Mouse (Mus musculus): ENCODE data around the gene Timm10. TPM values are rescaled to one million over a fixed set of nuclear protein-coding genes. Genes with fewer than 3 reads are reported as not detected.

Gene Timm10
- polyA plus RNA-seq (2012; rRNA removed): 62.7 and 80.6 TPM in 2 replicates

DNA sequence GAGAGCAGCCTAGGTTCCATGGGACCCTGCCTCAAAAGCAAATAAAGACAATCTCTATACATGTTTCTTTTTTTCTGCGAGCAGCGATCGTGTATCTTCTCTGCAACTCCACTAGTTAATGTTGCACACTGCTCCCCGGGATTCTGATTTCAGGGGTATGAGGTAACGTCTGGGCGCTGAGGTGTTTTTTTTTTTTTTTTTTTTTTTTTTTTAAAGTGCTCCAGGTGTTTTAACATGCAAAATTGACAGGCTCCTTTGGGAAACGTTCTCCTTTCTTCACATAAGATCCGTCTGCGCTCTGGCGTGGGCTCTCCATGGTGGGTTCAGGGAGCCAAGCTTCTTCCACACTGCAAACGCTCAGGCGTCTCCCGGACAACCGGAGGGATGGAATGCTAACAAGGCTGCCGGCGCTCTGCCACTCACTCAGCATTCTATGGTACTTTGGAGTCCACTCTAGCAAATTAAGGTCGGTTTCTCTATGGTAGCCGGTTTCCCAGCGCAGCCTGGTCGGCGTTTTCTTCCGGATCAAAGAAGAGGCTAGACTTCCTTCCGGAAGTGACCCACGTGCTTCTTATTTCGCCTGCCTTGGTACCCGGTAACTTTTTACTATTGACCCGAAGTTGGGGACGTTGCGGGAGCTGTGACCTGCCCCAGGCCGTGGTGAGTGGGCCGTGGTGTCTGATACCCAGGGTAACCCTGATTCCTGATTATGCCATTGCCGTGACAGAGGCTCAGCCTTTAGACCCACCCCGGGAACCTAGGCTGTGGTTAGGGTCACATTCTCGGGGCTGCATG is at the start of gene Timm10:
TSS of gene Timm10 (plus strand) at position 510 of the 795 bp plus-strand sequence.
- DNase-seq (ENCODE audit: low read depth): peak; percentile 99
- TF ChIP-seq POLR2A (IDR thresholded peaks at IDR 0.05; ENCODE audit: borderline replicate concordance, extremely low read depth, insufficient read depth, insufficient read length, poor library complexity, severe bottlenecking) (0 out of 2 replicates have a peak, but pooled peaks have one; percentile 23), CTCF (IDR thresholded peaks at IDR 0.05; ENCODE audit: borderline replicate concordance, extremely low read depth, insufficient read depth, insufficient read length) (no peak)

DNA sequence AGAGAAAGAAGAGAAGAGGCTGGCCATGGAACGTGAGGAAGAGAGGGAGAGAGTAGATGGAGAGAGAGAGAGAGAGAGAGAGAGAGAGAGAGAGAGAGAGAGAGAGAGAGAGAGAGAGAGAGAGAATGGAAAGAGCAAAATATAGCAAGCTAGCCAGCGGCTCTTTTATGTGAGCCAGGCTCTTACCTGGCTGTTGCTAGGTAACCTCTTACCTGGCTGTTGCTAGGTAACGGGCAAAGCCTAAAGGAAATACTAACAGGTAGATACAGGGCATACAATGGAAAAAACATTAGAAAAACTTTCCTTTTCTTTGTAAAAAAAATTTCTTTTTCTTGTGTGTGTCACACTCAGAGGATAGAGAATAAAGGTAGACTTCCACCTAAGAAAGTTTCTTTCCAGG is 49.1 kb upstream of the Timm10 start:
- TF ChIP-seq POLR2A (IDR thresholded peaks at IDR 0.05; ENCODE audit: borderline replicate concordance, extremely low read depth, insufficient read depth, insufficient read length, poor library complexity, severe bottlenecking): no peak
- TF ChIP-seq CTCF (IDR thresholded peaks at IDR 0.05; ENCODE audit: borderline replicate concordance, extremely low read depth, insufficient read depth, insufficient read length): no peak
- DNase-seq (ENCODE audit: low read depth): peak; percentile 50

DNA sequence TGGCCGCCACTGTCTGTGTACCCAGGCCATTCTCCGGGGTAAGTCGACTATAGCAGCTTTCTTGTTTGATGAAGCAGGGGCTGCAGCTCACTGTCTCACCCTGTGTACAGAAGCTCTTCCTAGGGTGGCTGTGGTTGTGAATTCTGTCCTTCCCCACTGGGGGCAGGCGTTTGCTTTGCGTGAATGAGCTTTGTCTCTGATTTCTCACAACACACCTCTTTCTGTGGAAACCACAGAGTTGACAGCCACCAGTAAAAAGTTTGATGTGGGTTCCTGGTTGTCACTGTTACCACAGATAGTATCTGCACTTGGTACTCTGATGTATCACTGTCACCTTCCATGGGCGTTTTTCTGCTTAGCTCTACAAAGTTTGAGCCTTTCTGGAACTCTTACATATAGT is 47.6 kb upstream of the Timm10 start:
- no peak for DNase-seq (ENCODE audit: low read depth)
- no peak for TF ChIP-seq POLR2A (IDR thresholded peaks at IDR 0.05; ENCODE audit: borderline replicate concordance, extremely low read depth, insufficient read depth, insufficient read length, poor library complexity, severe bottlenecking)
- TF ChIP-seq CTCF (IDR thresholded peaks at IDR 0.05; ENCODE audit: borderline replicate concordance, extremely low read depth, insufficient read depth, insufficient read length): peak; percentile 23; the same call in 1 of the 2 replicates

DNA sequence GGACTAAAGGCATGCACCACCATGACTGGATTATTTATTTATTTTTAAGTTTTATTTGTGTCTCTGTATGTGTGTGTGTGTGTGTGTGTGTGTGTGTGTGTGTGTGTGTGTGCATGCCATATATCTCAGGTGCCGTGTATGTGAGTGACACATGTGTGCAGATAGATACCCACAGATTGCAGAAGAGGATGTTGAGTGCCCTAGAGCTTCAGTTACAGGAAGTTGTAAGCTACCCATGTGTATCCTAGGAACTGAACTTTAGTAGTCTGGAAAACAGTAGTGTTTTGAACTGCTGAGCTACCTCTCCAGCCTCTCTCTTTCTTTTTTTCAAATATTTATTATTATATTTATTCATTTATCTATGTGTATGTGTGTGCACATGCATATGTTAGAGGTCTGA is 43.5 kb upstream of the Timm10 start:
- TF ChIP-seq POLR2A (IDR thresholded peaks at IDR 0.05; ENCODE audit: borderline replicate concordance, extremely low read depth, insufficient read depth, insufficient read length, poor library complexity, severe bottlenecking) (no peak), CTCF (IDR thresholded peaks at IDR 0.05; ENCODE audit: borderline replicate concordance, extremely low read depth, insufficient read depth, insufficient read length) (no peak)

DNA sequence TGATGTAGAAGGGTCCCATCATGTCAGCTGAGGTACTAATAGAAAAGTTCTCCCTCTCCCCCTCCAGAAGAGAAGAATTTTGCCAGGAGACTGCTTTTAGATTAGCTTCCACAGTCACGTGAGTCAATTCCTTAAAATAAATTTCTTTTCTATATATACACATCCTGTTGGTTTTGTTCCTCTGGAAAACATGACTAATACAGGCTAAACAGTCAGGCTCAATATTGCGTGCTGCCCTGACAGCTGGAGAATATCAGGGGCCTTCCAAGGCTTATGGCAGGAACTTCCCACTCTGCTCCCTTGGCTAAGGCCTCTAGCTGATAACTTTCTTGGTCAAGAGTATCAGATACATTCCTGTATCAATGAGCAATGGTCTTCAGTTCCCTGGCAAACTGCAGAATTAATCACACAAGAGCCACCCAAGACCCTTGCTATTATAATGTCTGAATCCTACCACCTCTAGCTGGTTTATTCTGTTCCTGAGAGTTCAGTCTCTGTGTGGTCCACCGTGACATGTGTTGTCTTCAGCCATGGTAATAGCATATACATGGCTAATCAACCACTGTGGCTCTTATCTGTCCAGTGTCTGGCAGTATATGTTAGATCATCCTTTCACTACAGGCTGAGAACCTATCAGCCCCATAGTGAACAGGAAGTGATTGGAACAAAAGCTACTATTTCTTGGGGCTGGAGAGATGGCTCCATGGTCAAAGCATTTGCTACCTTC is 42.8 kb upstream of the Timm10 start:
- TF ChIP-seq CTCF (IDR thresholded peaks at IDR 0.05; ENCODE audit: borderline replicate concordance, extremely low read depth, insufficient read depth, insufficient read length) (no peak), POLR2A (IDR thresholded peaks at IDR 0.05; ENCODE audit: borderline replicate concordance, extremely low read depth, insufficient read depth, insufficient read length, poor library complexity, severe bottlenecking) (no peak)
- no peak for DNase-seq (ENCODE audit: low read depth)

More for the DNA sequence above, 43.5 kb upstream of the Timm10 start:
- DNase-seq (ENCODE audit: low read depth): no peak

DNA sequence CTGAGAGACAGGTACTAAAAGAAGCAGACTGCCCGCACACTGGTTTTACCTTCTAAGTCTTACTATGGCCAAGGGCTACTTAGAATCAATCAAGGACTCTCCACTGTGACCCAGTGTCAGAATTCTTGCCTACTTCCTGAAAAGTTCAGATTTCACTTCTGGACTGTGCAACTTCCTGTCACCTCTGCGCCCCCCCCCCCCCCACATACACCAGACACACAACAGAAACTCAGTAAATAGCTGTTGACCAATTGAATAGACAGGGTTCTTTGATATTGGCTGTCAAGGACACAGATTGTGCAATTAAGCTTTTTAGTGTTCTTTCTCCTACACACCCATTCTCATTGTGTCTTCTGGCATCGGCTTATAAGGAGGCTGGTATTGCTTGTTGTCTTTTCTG is 38.5 kb upstream of the Timm10 start:
- no peak for DNase-seq (ENCODE audit: low read depth)
- TF ChIP-seq CTCF (IDR thresholded peaks at IDR 0.05; ENCODE audit: borderline replicate concordance, extremely low read depth, insufficient read depth, insufficient read length) (no peak), POLR2A (IDR thresholded peaks at IDR 0.05; ENCODE audit: borderline replicate concordance, extremely low read depth, insufficient read depth, insufficient read length, poor library complexity, severe bottlenecking) (no peak)

DNA sequence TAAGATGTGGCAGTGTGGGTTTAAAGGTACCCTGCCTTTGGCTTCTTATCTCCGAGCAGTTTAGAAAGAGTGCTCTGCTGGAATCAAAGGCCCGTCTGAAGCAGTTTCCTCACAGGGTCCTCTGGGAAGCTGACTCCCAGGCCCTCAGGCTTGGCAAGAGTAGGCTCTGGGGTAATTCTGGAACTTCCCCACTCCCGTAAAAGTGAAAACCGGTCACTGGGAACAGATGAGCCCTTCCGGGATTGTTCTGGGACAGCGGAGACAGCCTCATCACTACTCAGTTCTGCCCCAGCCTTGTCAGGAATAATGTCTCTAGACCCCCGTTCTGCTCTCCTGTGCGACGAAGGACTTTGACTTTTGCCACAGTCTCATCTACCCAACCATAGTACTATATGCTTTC is 36.4 kb upstream of the Timm10 start:
- DNase-seq (ENCODE audit: low read depth): no peak
- TF ChIP-seq CTCF (IDR thresholded peaks at IDR 0.05; ENCODE audit: borderline replicate concordance, extremely low read depth, insufficient read depth, insufficient read length): no peak
- TF ChIP-seq POLR2A (IDR thresholded peaks at IDR 0.05; ENCODE audit: borderline replicate concordance, extremely low read depth, insufficient read depth, insufficient read length, poor library complexity, severe bottlenecking): no peak

DNA sequence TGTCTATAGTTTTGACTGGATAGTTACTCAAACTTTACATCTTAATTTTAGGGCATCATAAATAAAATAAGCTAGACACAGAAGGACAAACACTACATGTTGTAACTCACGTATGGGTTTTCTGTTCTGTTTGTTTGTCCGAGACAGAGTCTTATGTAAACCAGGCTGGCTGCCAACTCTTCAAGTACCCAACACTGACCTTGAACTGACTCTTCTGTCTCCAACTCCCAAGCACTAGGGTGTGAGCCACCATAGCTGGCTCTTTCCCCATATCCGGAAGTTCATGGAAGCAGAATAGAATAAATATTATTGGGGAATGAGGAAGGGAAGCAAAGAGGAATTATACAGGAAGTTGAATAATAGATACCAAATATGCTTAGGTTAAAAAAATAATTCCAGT is 34.3 kb upstream of the Timm10 start:
- no peak for DNase-seq (ENCODE audit: low read depth)
- TF ChIP-seq CTCF (IDR thresholded peaks at IDR 0.05; ENCODE audit: borderline replicate concordance, extremely low read depth, insufficient read depth, insufficient read length) (no peak), POLR2A (IDR thresholded peaks at IDR 0.05; ENCODE audit: borderline replicate concordance, extremely low read depth, insufficient read depth, insufficient read length, poor library complexity, severe bottlenecking) (no peak)

DNA sequence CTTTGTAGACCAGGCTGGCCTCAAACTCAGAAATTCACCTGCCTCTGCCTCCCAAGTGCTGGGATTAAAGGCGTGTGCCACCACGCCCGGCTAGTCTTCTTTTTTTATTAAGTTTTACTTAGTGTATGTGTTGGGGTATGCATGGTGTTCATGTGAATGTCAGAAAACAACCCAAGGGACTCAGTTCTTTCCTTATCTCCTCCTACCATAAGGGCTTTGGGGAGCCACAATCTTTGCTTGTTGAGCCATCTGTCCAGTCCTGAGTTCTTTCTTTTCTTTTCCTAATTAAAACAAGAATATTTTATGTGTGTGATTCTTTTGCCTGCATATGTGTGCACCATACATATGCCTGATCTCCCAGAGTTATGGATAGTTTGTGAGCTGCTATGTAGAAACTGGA is 33.6 kb upstream of the Timm10 start:
- TF ChIP-seq POLR2A (IDR thresholded peaks at IDR 0.05; ENCODE audit: borderline replicate concordance, extremely low read depth, insufficient read depth, insufficient read length, poor library complexity, severe bottlenecking) (no peak), CTCF (IDR thresholded peaks at IDR 0.05; ENCODE audit: borderline replicate concordance, extremely low read depth, insufficient read depth, insufficient read length) (no peak)
- DNase-seq (ENCODE audit: low read depth): no peak

DNA sequence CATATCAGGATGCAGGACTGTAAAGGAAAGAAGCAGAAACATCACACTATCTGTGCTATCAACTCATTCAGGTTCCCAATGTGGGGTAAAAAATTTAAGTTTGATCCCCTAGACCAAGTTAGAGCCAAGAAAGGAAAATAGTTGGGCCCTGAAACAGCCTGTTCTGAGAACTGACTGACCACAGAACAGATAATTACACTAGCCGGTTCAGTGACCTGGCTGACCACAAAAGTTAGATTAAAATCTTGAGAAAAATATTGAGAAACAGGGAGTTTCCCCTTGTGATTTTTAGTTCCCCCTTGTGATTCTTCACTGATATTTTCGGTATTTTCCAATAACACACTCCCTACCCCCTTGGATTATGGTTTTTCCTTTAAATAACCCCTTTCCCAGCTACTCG is 32.9 kb upstream of the Timm10 start:
- no peak for TF ChIP-seq POLR2A (IDR thresholded peaks at IDR 0.05; ENCODE audit: borderline replicate concordance, extremely low read depth, insufficient read depth, insufficient read length, poor library complexity, severe bottlenecking)
- no peak for TF ChIP-seq CTCF (IDR thresholded peaks at IDR 0.05; ENCODE audit: borderline replicate concordance, extremely low read depth, insufficient read depth, insufficient read length)
- DNase-seq (ENCODE audit: low read depth): no peak

DNA sequence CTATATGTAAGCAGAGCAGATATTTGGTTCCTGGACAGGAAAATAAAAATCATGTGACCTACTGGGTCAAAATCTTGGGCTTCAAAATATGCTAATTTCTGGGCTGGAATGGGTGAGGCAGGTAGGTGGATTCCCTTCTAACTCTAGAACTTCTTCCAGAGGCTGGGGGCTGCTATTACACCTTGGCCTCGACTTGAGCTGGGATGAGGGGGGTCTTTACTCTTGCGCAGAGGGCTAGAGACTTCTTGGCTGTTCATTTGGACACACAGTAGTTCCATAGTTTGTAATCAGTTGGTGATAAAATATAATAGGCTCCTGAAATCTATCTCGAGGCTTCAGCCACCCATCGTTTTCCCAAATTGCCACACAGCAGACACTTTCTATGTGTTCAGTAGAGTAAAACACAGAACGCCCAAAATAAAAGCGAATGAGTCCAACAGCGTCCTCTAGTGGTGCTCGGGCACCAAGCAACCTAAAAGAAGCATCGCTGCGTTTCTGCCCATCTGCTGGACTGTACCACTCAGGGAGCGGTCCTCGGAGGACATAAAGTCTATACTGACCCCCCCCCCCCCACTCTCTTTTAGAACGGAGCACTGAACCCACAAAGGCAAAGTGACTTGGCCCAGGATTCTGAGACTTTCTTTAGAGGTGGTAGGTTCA is 28.8 kb upstream of the Timm10 start:
- TF ChIP-seq CTCF (IDR thresholded peaks at IDR 0.05; ENCODE audit: borderline replicate concordance, extremely low read depth, insufficient read depth, insufficient read length) (peak; percentile 95), POLR2A (IDR thresholded peaks at IDR 0.05; ENCODE audit: borderline replicate concordance, extremely low read depth, insufficient read depth, insufficient read length, poor library complexity, severe bottlenecking) (no peak)
- peak; percentile 89 for DNase-seq (ENCODE audit: low read depth)

Measured in brain, embryonic 14.5 days (tissue).